Mouse (Mus musculus) G1E (cell line): ENCODE measurements at regions not wholly inside any gene's neighbourhood (a gene's known extent, or its start where the extent isn't known, plus 50 kb on each side); places are given as distances from the start of the nearest gene placed in this dataset.

Experiments used
- CTCF ChIP-seq: IDR thresholded peaks from 2 replicates; pipeline ENCODE4 v1.5.1; 2012; ENCODE audit warnings: low read depth, low read length, inconsistent platforms, mixed read lengths
- GATA1 ChIP-seq: IDR thresholded peaks from 2 replicates; pipeline ENCODE4 v1.6.1; 2012; ENCODE audit warnings: borderline replicate concordance, low read length, inconsistent platforms, mixed read lengths
- TAL1 ChIP-seq: conservative IDR thresholded peaks from 2 replicates; pipeline ENCODE4 v1.6.1; 2012; ENCODE audit warnings: low read depth, low read length, inconsistent platforms, mixed read lengths

DNA sequence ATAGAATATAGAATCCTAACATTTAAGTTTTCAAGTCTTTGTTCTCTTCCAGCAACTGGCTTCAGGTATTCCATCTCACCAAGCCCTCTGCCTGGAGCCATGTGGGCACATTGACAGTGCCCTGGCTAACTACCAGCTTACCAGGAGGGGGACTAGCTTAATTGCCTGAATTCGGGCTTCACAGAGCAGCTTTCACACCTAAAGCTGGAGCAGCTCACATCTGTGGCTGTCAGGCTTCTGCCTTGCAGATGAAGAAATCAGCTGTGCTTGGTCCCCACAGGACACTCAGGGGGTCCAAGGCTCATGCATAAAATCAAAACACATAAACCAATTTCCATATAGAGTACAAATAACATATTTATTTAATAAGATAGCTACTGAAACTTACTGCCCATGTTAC lies 1058.5 kb upstream of the Cited2 start:
- TF ChIP-seq CTCF (no peak), TAL1 (no peak), GATA1 (no peak)
